Mouse (Mus musculus) embryo, embryonic 11 days (tissue): ENCODE measurements around the gene Plekhg1.

Source experiments
- DNase-seq: peaks from one replicate; pipeline ENCODE4 v3.0.0-alpha.2; 2015

Gene Plekhg1

GRCm38 (mm10) chr10:3740148-3740503 lies at the start of gene Plekhg1:
Plekhg1 (plus strand) TSS chr10:3740364.
- DNase-seq = peak; percentile 88

GRCm38 (mm10) chr10:3692791-3693190 lies 47.4 kb upstream of the Plekhg1 start:
- DNase-seq = no peak

- DNase-seq = peak; percentile 43
Measured at GRCm38 (mm10) chr10:3693699-3694280, 46.4 kb upstream of the Plekhg1 start.

GRCm38 (mm10) chr10:3695332-3695905 lies 44.7 kb upstream of the Plekhg1 start:
- DNase-seq = no peak

- no peak for DNase-seq
Measured at GRCm38 (mm10) chr10:3696727-3697348, 43.3 kb upstream of the Plekhg1 start.

- DNase-seq = no peak
Measured at GRCm38 (mm10) chr10:3697500-3697899, 42.7 kb upstream of the Plekhg1 start.

- DNase-seq = no peak
Measured at GRCm38 (mm10) chr10:3700225-3701073, 39.7 kb upstream of the Plekhg1 start.

GRCm38 (mm10) chr10:3701832-3702231 lies 38.3 kb upstream of the Plekhg1 start:
- no peak for DNase-seq

GRCm38 (mm10) chr10:3702585-3702984 lies 37.6 kb upstream of the Plekhg1 start:
- no peak for DNase-seq

GRCm38 (mm10) chr10:3706231-3706630 lies 33.9 kb upstream of the Plekhg1 start:
- no peak for DNase-seq

- no peak for DNase-seq
Measured at GRCm38 (mm10) chr10:3710081-3710480, 30.1 kb upstream of the Plekhg1 start.

GRCm38 (mm10) chr10:3715302-3715943 lies 24.7 kb upstream of the Plekhg1 start:
- DNase-seq = no peak

- DNase-seq = no peak
Measured at GRCm38 (mm10) chr10:3718021-3718865, 21.9 kb upstream of the Plekhg1 start.

GRCm38 (mm10) chr10:3720296-3720695 lies 19.9 kb upstream of the Plekhg1 start:
- DNase-seq = no peak

- DNase-seq = no peak
Measured at GRCm38 (mm10) chr10:3722339-3722738, 17.8 kb upstream of the Plekhg1 start.

- no peak for DNase-seq
Measured at GRCm38 (mm10) chr10:3724665-3725064, 15.5 kb upstream of the Plekhg1 start.

GRCm38 (mm10) chr10:3729666-3730065 lies 10.5 kb upstream of the Plekhg1 start:
- DNase-seq = no peak

- DNase-seq = peak; percentile 63
Measured at GRCm38 (mm10) chr10:3730314-3730713, 9.8 kb upstream of the Plekhg1 start.

- DNase-seq = peak; percentile 36
Measured at GRCm38 (mm10) chr10:3737034-3737433, 3.1 kb upstream of the Plekhg1 start.

- peak; percentile 85 for DNase-seq
Measured at GRCm38 (mm10) chr10:3740504-3741388, 582 bp downstream of the Plekhg1 start.

- DNase-seq = no peak
Measured at GRCm38 (mm10) chr10:3741791-3742190, 1.6 kb downstream of the Plekhg1 start.
